Mouse (Mus musculus) ovary, adult 10 weeks (tissue): Measurements from ENCODE around the gene Rbm45. TPM values are rescaled to one million over a fixed set of nuclear protein-coding genes. Genes with fewer than 3 reads are reported as not detected.

Experiments
- polyA plus RNA-seq: library from polyadenylated mRNA; stranded (reverse); fragments of 350-450 nt; fragmentation: Illumina TruSeq; extraction: RNeasy Lipid Tissue Mini Kit (QIAGEN cat#74804); gene quantifications from one replicate; pipeline ENCODE4 v1.2.3, GENCODE M21; 2014

The Rbm45 gene
- polyA plus RNA-seq, result 38.1 TPM

DNA sequence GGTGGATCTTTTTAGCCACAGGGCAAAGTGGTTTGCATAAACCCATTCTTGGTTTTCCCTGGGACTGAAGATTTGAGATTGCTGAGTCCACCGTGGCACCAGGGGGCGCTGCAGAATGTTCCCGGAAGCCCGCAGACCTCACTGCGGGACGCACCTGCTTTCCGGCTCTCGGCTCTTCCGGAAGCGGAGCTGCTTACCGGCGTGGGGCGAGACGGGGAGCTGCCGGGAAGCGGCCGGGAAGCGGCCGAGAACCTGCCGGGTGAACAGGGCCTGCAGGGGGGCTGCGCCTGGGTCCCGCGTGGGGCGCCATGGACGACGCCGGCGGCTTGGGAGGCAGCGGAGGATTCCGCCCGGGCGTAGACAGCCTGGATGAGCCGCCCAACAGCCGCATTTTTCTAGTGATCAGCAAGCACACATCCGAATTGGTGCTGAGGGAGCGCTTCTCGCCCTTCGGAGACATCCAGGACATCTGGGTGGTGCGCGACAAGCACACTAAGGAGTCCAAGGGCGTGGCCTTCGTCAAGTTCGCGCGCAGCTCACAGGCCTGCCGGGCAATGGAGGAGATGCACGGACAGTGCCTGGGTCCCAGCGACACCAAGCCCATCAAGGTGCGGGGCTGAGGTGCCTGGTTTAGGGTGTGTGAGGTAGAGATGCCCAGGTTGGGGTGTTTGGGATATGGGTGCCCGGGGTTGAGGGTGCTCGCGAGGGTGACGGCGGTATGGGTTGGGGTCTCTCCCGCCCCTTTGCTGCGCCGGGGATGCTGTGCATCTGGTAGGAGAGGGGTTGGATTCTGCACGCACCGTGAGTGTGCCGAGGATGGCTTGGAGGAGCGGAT lies at the start of gene Rbm45:
TSS of gene Rbm45 (plus strand) at position 164 of the 835 bp plus-strand sequence.

DNA sequence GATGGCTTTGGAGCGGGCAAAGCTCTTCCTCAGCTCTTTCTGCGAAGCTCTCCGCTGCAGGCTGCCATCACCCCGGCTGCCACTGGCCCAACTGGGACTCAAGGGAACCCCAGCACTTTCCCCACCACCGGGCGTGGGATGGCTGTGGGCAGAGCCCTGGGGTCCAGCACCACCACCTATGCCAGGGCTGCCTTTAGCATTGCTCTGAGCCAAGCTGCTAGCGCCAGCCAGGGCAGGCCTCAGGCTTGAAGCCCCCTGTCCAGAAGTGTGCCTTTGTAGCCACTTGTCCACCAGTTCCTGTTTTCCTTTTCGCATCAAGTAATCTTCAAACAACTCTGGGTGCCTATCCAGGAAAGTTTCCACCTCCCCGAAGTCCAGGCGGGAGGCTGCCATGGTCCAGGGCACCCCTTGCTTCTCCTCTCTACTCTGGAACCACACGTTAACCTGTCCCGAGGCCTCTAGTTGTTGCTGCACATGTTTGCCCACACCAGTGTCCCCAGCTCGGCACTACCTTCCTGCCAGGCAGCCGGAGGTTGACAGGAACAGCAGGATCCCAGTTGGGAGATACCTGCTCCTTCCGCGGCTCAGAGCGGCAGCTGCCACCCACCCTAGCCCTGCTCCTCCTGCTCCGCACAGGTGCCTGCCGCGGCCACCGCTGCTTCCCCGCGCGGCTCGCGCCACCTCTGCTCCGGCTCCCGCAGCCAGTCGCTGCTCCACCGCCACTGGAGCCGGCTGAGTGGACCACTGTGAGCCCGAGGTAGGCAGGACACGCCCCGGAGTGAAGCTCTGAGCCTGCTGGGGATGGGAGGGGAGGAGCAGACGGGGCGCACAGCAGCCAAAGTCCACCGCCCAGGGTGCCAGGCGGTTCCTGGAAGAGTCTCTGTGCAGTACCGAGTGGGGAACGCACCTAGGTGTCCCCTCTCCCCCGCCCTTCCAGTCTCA lies 31.3 kb upstream of the Rbm45 start, which contains the start of gene Pde11a:
TSS of gene Pde11a (minus strand) at position 560 of the 942 bp plus-strand sequence.

DNA sequence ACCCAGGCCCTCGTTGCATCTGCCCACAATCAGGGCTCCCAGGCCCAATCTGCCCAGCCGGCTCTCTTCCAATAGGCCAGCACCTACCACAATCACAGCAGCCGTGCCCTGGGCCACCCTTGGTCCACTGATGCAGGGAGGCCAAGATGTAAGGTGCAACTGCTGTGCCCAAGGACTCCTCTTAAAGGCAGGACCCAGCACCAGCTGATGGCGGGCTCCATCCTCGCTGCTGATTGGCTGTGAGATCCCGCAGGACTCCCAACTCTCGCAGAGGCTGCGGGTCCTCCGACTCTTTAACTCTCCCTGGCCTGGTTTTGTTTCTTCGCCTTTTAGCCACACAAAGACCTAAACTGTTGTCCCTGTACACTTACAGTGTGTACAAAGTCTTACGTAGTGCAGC lies 9.6 kb upstream of the Rbm45 start, which contains the start of gene Cyct:
TSS of gene Cyct (minus strand) at position 225 of the 400 bp plus-strand sequence.

DNA sequence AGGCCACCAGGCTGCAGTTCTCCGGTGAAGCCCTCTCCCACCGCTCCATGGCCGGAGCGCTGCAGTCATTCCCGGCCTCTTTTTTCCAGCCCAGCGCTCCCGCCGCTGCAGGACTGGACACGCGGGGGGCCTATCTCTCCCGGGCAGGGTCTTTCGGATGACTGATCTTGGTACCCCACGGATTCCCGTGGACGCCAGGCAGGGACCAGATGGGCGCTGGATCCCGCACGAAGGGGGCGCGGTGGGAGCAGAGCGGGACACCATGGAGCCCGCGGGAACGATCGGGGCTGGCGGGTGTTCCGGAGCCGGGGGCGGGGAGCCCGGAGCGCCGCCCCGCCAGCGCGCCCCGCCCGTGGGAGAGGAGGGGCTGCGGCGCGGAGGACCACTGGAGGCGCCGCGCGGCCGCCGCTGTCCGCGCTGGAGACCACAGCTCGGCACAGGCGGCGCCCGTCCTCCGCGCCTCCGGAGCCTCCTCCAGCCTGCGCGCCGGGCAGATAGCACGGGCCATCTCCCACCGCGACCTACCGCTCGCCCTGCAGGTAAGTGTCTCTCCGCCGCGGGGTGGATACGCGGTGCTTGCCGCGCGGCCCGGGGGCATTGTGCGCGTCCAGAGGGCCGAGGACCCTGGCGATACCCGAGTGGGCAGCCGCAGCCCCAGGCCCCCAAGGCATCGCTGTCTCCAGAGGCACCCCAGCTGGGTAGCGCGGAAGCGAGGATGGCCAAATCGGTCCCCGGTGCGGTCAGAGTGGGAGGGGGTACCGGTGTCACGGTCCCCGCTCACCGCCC lies 36.6 kb downstream of the Rbm45 start, which contains the start of gene Osbpl6:
TSS of gene Osbpl6 (plus strand) at position 358 of the 786 bp plus-strand sequence.

Other genes starting within 250 kb of the Rbm45 start
- gene Pde11a, start 31.2 kb upstream of the Rbm45 start, polyA plus RNA-seq, result 2.3 TPM
- gene Cyct, start 9.5 kb upstream of the Rbm45 start, polyA plus RNA-seq, result 1.2 TPM
- gene Osbpl6, start 36.5 kb downstream of the Rbm45 start, polyA plus RNA-seq, result 16.6 TPM